Mouse (Mus musculus): ENCODE data around the gene Astn2.

Gene Astn2

DNA sequence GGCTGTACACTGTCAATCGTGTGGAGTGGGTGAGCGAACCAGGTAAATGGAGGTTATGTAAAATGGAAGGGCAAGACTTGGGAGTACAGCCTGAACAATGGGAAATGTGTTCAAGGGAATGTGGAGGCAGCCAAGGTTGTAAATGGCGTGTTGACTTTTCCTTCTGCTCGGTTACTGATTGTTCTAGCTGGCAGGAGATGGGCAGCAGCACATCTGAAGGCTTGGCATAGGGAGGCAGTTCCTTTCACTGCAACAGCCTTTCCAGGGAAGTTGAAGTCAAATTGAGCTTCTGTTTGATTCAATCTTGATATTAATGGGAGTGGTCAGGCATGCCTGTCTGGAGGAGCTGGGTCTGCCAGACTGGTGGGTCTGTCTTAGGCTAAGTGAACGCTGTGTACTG, 794.1 kb downstream of the Astn2 start:
- no peak for TF ChIP-seq GATA4 (IDR thresholded peaks at IDR 0.05; ENCODE audit: insufficient replicate concordance, low read length)

DNA sequence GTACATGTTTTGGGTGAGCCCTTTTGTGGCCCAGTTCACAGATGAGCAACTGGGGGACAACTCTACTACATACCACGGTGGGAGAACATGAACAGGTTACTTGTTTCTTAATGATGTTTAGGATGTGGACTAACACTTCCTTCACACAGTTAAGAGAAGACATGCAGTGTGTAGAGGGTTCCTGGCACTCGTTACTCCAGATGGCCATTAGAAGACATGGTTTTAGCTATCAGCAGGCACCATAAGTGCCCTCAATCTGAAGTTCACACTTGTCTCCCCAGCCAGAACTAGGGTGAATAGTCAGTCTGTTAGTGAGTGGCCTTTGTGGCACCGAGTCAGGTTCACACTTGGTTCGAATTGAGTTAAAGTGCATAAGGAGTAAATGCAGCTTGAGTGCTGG, 796.3 kb downstream of the Astn2 start:
- TF ChIP-seq GATA4 (IDR thresholded peaks at IDR 0.05; ENCODE audit: insufficient replicate concordance, low read length), result no peak

DNA sequence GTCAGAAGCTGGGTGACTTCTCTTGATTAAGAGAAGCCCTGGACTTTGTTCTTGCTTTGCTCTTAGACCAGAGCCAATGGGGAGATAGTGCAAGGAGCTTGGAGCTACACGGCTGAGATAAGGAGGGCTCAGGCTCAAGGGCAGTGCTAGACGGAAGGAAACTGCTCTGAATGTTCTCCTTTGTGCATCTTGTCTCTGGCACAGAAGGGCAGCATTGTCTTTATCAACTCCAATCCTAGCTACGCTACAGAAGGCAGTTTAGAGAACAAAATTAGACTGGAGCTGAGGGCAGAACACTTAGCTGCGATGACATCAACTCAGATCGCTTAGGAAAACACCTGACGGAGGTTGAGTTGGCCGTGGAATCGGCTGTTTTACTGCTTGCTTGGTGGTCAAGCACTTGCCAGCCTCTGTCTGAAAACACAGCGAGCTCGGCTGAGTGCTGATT, 797.2 kb downstream of the Astn2 start:
- peak; percentile 79; the same call in 1 of the 2 replicates for TF ChIP-seq GATA4 (IDR thresholded peaks at IDR 0.05; ENCODE audit: insufficient replicate concordance, low read length)

DNA sequence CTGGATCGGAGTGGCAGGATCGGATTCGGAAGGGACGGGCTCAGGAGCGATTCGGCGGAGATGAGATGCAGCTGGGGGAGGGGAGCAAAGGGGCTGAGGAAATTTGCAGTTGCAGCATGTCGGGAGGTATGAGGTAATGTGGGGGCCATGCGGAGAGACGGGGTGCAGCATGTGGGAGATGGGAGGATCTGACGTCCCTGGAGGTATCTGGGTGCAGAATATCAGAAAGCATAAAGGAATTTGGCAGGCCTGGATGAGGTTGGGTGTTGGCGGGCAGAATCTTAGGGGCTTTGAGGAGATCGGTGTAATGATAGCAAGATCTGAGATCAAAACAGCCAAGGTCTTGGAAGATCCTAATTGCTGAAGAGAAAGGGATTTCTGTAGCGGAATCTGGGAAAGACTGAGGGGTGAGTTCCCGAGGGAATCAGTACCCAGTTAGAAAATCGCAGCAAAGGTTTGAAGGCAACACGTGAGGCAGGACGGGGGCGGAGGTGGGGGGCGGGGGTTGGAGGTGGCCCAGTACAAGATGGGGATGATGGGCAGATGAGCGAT, 799.2 kb downstream of the Astn2 start:
- TF ChIP-seq GATA4 (IDR thresholded peaks at IDR 0.05; ENCODE audit: insufficient replicate concordance, low read length), result no peak

DNA sequence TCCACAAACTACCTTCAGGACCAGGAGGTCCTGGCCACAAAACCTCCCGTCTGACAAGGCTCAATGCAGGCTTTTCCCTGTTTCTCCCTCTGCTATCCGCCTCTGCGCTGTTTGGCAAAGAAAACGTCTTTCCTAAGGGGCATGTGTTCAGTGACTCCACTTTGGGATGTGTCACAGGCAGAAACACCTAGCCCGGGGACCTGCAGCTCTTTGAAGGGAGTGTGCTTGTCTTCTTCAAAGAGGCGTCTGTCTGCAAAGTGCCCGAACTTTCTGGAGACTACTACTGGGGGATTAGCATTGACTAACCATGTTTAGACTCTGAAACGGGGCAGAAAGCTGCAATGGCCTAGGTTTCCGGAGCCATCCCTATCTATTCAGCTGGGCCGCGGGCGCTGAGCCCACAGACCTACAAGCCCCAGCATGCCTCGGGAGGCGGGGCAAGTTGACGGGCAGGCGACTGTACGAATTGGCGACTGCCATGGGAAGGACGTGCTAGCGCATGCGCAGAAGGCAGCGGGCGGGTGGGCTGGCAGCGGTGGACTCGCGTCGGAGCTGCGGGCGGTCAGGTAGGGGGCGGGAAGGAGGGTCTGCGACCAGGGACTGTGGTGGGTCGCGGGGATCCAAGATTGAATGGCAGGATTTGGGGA, 799.8 kb downstream of the Astn2 start, which contains the start of gene Trim32:
TSS of gene Trim32 (plus strand) at position 483 of the 647 bp plus-strand sequence.
- peak; percentile 74; the same call in 1 of the 2 replicates for TF ChIP-seq GATA4 (IDR thresholded peaks at IDR 0.05; ENCODE audit: insufficient replicate concordance, low read length)

DNA sequence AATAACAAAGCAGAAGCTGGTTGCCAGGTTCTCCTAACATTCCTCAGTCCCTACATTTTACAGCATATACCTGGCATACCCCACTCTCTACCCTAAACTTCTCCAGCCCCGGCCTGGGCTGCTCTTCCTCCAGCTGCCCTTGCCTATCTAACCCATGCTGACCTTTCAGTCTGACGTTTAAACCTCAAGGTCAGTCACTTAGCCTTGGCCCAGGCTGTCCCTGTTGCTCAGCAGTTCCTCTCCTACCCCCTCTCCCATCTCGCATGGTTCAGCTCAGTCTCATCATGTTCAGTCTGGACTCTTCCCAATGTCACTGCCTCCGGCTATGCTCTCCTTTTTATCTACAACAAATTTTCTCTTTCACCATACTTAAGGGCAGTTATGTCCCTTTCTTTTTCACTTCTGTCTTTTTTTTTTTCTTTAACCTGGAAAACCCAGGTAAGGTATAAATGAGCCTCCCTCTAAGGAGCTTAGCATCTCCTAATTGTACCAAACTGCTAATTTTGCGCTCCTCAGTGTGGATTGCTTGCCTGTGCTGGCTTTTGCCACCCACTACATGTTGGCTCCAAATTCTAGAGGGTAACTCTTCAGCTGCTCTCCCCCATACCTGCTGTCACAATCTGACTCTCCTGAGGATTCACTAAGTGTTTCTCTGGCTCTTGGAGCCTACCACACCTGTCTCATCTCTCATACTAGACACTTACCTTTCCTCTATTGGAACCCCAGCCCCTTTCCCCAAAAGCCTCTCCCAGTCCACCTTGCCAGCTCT, 809.6 kb downstream of the Astn2 start:
- no peak for TF ChIP-seq GATA4 (IDR thresholded peaks at IDR 0.05; ENCODE audit: insufficient replicate concordance, low read length)

DNA sequence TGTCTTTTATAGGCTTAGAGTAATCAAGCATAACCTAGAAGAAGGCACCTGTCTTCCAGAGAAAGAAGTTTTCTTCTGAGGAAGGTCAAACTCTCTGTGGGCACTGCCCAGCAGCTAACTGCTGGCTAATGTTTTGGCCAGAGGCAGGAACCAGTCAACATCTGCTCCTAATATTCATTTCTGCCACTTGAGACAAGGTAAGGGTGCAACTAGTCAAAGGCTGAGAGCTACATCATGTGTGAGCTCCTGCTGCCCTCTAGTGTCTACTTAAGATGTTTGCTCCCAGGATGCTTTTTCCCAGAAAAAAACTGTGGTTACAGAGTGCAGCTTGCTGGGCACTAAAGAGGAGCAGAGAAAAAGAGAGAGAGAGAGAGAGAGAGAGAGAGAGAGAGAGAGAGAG, 814.6 kb downstream of the Astn2 start:
- TF ChIP-seq GATA4 (IDR thresholded peaks at IDR 0.05; ENCODE audit: insufficient replicate concordance, low read length), result no peak

DNA sequence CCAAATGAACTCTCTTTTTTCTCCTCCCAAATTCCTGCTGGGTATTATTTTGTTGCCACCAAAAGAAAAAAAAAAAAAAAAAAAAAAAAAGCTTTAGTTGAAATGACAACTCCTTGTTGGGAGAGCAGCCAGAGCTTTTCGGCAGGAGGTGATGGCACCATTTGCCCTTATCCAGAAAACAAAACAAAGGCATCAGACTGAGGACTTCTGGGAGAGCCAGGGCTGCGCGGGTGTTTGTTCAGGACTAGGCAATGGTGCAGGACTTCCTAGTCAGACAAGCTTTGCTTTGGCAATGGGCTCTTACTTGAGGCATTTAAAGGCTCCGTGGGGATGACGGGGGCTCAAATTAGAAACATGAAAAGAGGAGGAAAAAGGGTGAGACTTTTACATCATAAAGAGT, 817.5 kb downstream of the Astn2 start:
- no peak for TF ChIP-seq GATA4 (IDR thresholded peaks at IDR 0.05; ENCODE audit: insufficient replicate concordance, low read length)

DNA sequence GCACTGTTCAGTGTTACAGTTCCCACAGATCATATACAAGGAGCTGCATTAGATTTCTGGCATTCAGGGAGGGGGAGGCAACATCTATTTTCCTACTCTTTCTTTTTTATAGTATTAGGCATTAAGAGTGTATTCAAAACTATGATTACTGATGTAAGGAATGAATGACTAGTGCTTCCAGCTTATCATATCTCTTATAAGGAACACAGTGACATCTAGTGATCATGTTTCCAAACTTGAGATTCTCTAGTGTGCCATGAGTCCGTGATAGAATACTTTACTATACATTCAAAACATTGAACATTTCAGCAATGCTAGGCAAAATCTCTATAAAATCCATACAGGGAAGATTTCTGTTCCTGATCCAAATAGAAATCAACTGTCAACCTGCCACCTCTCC, 824.2 kb downstream of the Astn2 start:
- TF ChIP-seq GATA4 (IDR thresholded peaks at IDR 0.05; ENCODE audit: insufficient replicate concordance, low read length), result no peak

DNA sequence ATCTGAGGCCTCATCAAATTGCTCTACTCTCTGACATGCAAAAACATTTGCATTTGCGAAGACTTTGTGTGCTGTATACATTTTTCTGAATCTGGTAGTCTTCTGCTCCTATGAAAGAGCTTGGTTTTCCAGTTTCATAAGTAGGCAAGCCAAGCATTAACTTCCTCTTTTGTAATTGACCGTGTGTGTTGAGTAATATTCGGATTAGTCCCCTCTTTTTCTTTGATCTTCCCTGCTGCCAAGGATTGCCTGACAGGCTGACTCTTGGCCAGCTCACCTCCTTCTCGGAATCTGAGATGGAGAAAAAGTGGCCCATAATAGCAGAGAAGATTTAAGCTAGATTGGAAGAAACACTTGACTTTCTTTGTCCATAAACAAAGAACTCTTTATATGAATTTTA, 838.9 kb downstream of the Astn2 start:
- no peak for TF ChIP-seq GATA4 (IDR thresholded peaks at IDR 0.05; ENCODE audit: insufficient replicate concordance, low read length)

DNA sequence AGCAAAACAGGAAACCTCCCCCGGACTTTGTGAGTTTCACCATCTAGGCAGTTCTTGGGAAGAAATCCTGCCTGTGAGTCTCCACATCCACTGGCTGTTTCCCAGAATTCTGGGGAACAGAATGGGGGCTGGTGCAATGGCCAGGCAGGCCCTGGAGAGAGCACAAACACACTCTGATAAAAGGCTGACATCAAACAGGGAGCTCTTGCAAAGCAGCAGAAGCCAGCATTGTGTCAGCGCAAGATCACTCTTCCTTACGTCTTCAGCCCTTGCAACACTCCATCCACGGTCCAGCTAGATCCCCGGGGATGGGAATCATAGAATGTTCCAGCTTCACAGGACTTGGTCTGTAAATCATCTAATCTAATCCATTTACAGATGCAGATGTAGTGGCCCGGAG, 855.9 kb downstream of the Astn2 start:
- TF ChIP-seq GATA4 (IDR thresholded peaks at IDR 0.05; ENCODE audit: insufficient replicate concordance, low read length), result no peak

DNA sequence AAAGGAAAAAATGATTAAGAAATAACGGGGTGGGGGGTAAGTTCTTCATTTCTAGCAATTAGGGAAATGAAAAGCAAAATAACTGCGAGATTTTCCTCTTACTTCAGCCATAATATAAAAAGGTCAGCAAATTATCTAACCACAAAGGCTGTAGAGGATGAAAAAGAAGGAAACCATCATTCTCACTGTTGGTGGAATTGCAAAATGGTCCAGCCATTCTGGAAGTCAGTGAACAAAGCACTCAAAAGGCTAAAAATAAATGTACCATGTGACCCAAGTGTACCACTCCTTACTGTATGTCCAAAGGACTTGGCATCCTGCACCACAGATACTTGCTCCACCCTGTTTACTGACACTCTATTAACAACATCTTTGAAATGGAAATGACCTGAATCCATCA, 858.8 kb downstream of the Astn2 start:
- TF ChIP-seq GATA4 (IDR thresholded peaks at IDR 0.05; ENCODE audit: insufficient replicate concordance, low read length), result no peak

DNA sequence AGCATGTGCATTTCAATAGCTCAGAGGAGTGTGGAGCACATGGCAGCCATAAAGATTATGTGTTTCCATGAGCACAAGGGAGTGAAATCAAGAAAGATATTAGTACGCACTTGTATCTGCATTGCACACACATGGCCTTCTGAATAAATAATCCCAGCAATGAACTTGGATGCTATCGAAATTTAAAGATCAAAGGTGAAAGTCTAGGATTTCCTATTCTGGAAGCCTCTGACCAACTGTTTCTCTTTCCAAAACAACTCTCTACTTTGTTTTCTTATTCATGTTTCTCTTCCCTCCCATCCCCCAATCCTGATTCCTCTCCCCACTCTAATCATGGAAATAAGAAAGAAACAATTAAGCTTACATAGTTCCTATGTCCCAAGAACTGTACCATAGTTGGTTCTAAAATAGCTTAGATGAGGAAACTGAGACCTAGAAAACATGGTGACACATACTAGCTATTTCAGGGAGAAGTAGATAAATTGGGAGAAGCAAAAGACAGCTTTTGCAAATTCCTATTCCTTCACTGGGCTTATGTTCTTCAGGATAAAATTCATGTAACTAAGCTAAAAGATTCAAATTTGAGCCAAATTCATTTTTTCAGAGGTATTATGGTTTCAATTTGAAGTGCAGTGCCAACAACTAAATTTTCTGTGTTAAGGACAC, 872.2 kb downstream of the Astn2 start:
- no peak for TF ChIP-seq GATA4 (IDR thresholded peaks at IDR 0.05; ENCODE audit: insufficient replicate concordance, low read length)

DNA sequence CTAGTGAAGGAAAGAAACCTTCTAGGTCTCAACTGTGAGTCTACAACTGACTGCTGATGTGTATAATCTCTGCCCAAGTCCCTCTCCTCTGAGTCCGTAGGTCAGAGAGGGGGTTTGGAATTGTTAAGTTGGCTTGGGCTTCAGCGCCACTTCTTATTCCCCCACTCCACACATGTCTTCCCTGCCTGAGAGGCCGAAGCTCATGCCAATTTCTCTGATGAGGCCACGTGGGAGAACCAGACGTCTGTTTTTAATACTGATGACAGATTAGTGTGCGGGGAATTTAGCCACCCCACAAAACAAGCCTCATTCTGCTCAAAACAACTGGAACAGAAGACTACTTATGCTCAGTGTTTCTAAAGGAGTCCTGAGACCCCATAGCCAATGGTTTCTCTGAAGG, 872.8 kb downstream of the Astn2 start:
- no peak for TF ChIP-seq GATA4 (IDR thresholded peaks at IDR 0.05; ENCODE audit: insufficient replicate concordance, low read length)

DNA sequence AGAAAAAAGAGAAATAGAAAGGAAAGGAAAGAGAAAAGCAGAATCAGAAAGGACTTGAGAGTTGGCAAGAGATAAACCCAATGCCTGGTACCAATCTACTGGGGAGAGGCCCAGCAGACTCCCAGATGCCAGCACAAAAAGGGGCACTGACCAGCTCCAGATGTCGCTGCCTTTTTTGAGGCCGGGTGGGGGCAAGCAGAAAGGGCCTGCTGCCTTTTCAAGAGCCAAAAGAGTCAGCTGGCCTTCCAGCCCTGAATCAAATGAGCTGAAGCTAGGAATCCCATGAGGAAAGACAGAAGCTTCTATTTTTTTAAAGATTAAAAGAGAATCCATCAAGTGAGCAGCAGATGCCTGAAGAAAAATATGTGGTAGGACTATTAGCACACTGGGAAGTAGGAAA, 873.5 kb downstream of the Astn2 start:
- no peak for TF ChIP-seq GATA4 (IDR thresholded peaks at IDR 0.05; ENCODE audit: insufficient replicate concordance, low read length)

DNA sequence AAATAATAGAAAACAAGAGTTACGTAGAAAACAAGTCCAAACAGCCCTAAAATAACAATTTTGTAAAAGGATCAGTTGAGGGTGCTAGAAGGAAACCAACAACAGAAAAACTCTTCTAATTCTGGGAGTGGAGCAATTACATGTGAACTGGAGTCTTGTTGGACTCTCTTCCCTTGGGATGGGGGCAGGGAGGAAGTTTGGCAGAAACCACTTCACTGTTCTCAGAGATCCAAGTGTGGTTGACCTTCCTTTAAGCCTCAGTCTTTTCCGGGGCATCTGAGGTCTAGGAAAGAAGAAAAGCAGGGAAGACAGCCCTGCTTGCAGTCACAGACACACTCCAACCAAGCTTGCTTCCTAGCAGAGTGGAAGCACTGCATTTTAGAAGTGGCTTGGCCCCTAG, 896.3 kb downstream of the Astn2 start:
- no peak for TF ChIP-seq GATA4 (IDR thresholded peaks at IDR 0.05; ENCODE audit: insufficient replicate concordance, low read length)
